Mouse (Mus musculus) hindbrain, embryonic 11.5 days (tissue): ENCODE data around the gene Itgb1bp1. TPM values are rescaled to one million over a fixed set of nuclear protein-coding genes. Genes with fewer than 3 reads are reported as not detected.

Experiments used
- ATAC-seq: fragments of 200-750 bp; cut with Nextera tagmentation; 2 replicates; pipeline ENCODE4 v1.8.0; 2017; ENCODE audit warnings: mild to moderate bottlenecking, moderate TSS enrichment, moderate library complexity; ENCODE audit not compliant: low FRiP score
- DNase-seq: peaks from one replicate; pipeline ENCODE4 v3.0.0-alpha.2; 2015; ENCODE audit warnings: low spot score
- H3K27ac ChIP-seq: fragments of 300-500 bp; sonication (generic); 2 replicates; pipeline ENCODE4 v1.5.1; 2014; ENCODE audit warnings: mild to moderate bottlenecking, low read depth, low read length
- H3K27me3 ChIP-seq: fragments of 300-500 bp; sonication (generic); 2 replicates; pipeline ENCODE4 v1.6.1; 2014; ENCODE audit warnings: mild to moderate bottlenecking, low read length, moderate library complexity, mixed read lengths; ENCODE audit not compliant: control insufficient read depth, insufficient read depth
- H3K36me3 ChIP-seq: fragments of 300-500 bp; sonication (generic); 2 replicates; pipeline ENCODE4 v1.6.1; 2014; ENCODE audit warnings: mild to moderate bottlenecking, low read length, moderate library complexity, mixed read lengths; ENCODE audit not compliant: control insufficient read depth, insufficient read depth
- H3K4me1 ChIP-seq: fragments of 300-500 bp; sonication (generic); replicated peaks from 2 replicates; pipeline ENCODE4 v1.6.1; 2014; ENCODE audit warnings: low read length, mixed read lengths; ENCODE audit not compliant: control insufficient read depth, insufficient read depth
- H3K4me2 ChIP-seq: fragments of 300-500 bp; sonication (generic); replicated peaks from 2 replicates; pipeline ENCODE4 v1.6.1; 2014; ENCODE audit warnings: mild to moderate bottlenecking, low read depth, low read length
- H3K4me3 ChIP-seq: fragments of 300-500 bp; sonication (generic); 2 replicates; pipeline ENCODE4 v1.5.1; 2014; ENCODE audit warnings: low read depth, low read length
- H3K9ac ChIP-seq: fragments of 300-500 bp; sonication (generic); 2 replicates; pipeline ENCODE4 v1.6.1; 2014; ENCODE audit warnings: low read depth, low read length
- H3K9me3 ChIP-seq: fragments of 300-500 bp; sonication (generic); 2 replicates; pipeline ENCODE4 v1.6.1; 2016; ENCODE audit warnings: low read length; ENCODE audit not compliant: control insufficient read depth
- WGBS: fragments of 180-500 bp; shearing (Covaris S2); extraction: QIAGEN DNeasy Blood & Tissue Kit; methylation state at CpG from one replicate; pipeline ENCODE4 v1.1.7; 2014; 5-methylcytosine and 5-hydroxymethylcytosine counted together
- polyA plus RNA-seq: library from polyadenylated mRNA; unstranded; fragments of >200 nt; fragmentation: Nextera tagmentation; extraction: Ambion mirVana; gene quantifications from 2 replicates; pipeline ENCODE4 v1.2.1, GENCODE M21; 2014

Itgb1bp1 gene
- polyA plus RNA-seq, 1 experiment from 2014 or later: 47.6 TPM

DNA sequence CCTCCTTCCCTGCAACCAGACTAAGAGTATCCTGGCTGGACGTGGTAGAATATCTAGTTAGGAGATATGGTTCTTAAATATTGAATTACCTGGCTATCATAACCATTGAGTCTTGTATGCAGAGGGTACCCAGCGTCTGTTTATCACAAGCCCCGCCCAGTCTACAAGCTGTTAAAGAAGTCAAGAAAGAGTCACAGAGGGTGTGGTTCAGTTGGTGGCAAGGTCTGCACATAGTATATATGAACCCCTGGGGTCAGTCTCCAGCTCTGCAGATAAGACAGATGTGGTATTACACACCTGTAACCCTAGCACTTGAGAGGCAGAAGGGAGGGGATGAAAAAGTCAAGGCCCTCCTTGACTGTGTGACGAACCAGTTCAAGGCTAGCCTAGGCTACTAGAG, 80.3 kb downstream of the Itgb1bp1 start:
- Histone ChIP-seq H3K4me3 (no peak overlapping the region), H3K9ac (no peak overlapping the region), H3K27ac (no peak overlapping the region), H3K4me2 (no peak overlapping the region), H3K4me1 (no peaks in the 10 kb centered on the region), H3K36me3 (0 out of 2 replicates have a peak, but pooled peaks cover 4% of the 10 kb centered on the region), H3K27me3 (no peaks in the 10 kb centered on the region), H3K9me3 (no peaks in the 10 kb centered on the region)
- 95% methylated on average over 4 of the region's 4 CpGs for WGBS
- ATAC-seq: no peak
- no peak for DNase-seq

GRCm38 (mm10) chr12:21204701-21205312, 81.3 kb downstream of the Itgb1bp1 start:
- DNase-seq (peak; percentile 24), ATAC-seq (peak; percentile 51; the same call in 1 of the 2 replicates)
- H3K27ac ChIP-seq: no peak overlapping the region
- no peaks in the 10 kb centered on the region for H3K9me3 ChIP-seq
- 0 out of 2 replicates have a peak, but pooled peaks cover 4% of the 10 kb centered on the region for H3K36me3 ChIP-seq
- no peaks in the 10 kb centered on the region for H3K27me3 ChIP-seq
- no peaks in the 10 kb centered on the region for H3K4me1 ChIP-seq
- H3K4me3 ChIP-seq: no peak overlapping the region
- H3K4me2 ChIP-seq: no peak overlapping the region
- 52% methylated on average over 11 of the region's 11 CpGs for WGBS
- no peak overlapping the region for H3K9ac ChIP-seq

DNA sequence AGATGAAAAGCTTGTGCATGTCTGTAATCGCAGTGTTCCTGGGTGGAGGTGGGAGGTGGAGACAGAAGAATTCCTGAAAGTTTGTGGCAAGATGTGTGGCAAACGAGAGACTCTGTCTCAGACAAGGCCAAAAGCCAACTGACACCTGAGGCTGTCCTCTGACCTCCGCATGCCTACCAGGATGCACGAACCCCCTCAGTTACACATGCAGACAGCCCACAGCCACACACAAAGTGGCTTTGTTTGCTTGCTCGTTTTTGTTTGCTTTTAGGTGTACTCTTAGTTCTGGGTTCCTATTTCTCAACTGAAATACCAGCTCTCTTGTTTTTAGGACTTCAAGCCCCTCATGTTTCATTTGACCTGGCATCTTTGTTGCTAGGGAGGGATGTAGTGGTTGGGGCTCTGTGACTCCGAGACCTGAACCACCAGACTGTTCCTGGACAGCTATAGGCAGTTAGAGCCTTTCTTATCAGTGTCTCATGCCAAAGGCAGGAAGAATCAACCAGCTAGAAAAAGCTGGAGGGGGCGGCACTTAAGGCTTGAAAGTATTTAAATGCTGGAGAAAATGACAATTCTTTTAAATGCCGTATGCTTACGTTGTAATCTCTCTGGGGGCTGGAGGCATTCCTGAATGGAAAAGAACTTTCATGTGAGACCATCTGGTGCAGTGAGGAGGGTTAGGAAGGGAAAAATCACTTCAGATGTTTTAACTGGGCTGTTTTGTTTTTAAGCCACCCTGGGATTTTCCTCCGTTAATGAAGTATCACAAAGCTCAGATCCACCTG, 84.4 kb downstream of the Itgb1bp1 start:
- no peak overlapping the region for H3K9ac ChIP-seq
- H3K4me1 ChIP-seq: no peaks in the 10 kb centered on the region
- no peak overlapping the region for H3K27ac ChIP-seq
- DNase-seq (no peak), ATAC-seq (no peak)
- 85% methylated on average over 10 of the region's 10 CpGs for WGBS
- no peaks in the 10 kb centered on the region for H3K9me3 ChIP-seq
- H3K27me3 ChIP-seq: no peaks in the 10 kb centered on the region
- no peak overlapping the region for H3K4me3 ChIP-seq
- no peak overlapping the region for H3K4me2 ChIP-seq
- H3K36me3 ChIP-seq: no peaks in the 10 kb centered on the region

DNA sequence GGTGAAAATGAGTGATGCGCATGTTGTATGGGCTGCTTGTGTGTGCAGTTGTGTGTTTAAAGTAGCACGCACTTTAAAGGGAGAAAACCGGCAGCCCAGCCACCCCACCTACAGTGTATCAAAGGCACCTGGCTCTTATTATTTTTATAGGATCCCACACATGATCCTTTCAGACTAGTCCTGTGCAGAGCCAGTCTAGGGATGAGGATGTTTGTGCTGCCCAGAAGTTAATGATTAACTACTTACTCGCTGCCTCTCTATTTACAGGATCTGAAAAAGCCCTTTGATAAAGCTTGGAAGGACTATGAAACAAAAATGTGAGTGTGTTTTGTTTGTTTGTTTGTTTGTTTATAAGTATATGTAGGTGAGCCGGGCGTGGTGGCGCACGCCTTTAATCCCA, 85.5 kb downstream of the Itgb1bp1 start:
- Histone ChIP-seq H3K27me3 (no peaks in the 10 kb centered on the region), H3K4me2 (no peak overlapping the region), H3K27ac (no peak overlapping the region), H3K9ac (no peak overlapping the region), H3K4me1 (no peaks in the 10 kb centered on the region), H3K9me3 (no peaks in the 10 kb centered on the region), H3K36me3 (no peaks in the 10 kb centered on the region), H3K4me3 (no peak overlapping the region)
- DNase-seq (no peak), ATAC-seq (no peak)
- 93% methylated on average over 8 of the region's 8 CpGs for WGBS

DNA sequence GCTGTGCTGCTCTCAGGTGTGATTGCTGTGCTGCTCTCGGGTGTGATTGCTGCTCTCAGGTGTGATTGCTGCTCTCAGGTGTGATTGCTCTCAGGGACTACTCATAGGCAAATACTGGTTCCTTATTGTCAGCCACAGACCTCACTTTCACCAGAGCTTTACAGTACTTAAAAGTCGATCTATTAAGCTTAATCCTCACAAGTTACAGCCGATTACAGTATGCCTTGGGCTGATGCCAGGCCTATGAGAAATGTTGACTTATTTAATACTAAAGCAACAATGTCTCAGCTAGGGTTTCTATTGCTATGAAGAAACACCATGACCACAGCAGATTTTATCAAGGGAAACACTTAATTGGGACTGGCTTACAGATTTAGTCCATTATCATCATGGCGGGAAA, 89.7 kb downstream of the Itgb1bp1 start:
- WGBS: 93% methylated on average over 4 of the region's 4 CpGs
- Histone ChIP-seq H3K9me3 (no peaks in the 10 kb centered on the region), H3K4me1 (no peaks in the 10 kb centered on the region), H3K4me3 (no peak overlapping the region), H3K27ac (no peak overlapping the region), H3K9ac (no peak overlapping the region), H3K27me3 (no peaks in the 10 kb centered on the region), H3K36me3 (no peaks in the 10 kb centered on the region), H3K4me2 (no peak overlapping the region)
- no peak for DNase-seq
- ATAC-seq: no peak

- H3K9me3 ChIP-seq: no peaks in the 10 kb centered on the region
- H3K4me1 ChIP-seq: no peaks in the 10 kb centered on the region
- H3K36me3 ChIP-seq: no peaks in the 10 kb centered on the region
- no peak overlapping the region for H3K4me3 ChIP-seq
- 100% methylated on average over 3 of the region's 3 CpGs for WGBS
- no peak overlapping the region for H3K4me2 ChIP-seq
- no peak overlapping the region for H3K9ac ChIP-seq
- no peak for ATAC-seq
- no peaks in the 10 kb centered on the region for H3K27me3 ChIP-seq
- no peak overlapping the region for H3K27ac ChIP-seq
- DNase-seq: no peak
Observed at GRCm38 (mm10) chr12:21195497-21195896, 90.6 kb downstream of the Itgb1bp1 start.

DNA sequence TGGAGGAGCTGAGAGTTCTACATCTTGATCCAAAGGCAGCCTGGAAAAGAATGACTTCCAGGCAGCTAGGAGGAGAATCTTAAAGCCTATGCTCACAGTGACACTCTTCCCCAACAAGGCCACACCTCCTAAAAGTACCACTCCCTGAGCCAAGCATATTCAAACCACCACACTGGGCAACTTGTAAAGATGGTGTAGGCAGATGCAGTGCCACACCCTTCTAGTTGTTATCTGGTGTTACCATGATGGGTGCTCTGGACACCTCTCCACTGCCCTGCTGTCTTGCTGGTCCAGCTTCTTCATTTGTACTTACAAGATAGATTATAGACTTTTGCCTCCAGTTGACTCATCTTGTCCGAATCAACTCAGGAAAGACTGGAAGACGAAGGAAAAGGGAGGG, 94.5 kb downstream of the Itgb1bp1 start:
- Histone ChIP-seq H3K27me3 (no peaks in the 10 kb centered on the region), H3K4me1 (no peaks in the 10 kb centered on the region), H3K9me3 (no peaks in the 10 kb centered on the region), H3K4me3 (no peak overlapping the region), H3K9ac (no peak overlapping the region), H3K36me3 (no peaks in the 10 kb centered on the region), H3K27ac (no peak overlapping the region), H3K4me2 (no peak overlapping the region)
- ATAC-seq (no peak), DNase-seq (no peak)
- WGBS: 89% methylated on average over 2 of the region's 2 CpGs
